Mouse (Mus musculus): ENCODE measurements at regions not wholly inside any gene's neighbourhood (a gene's known extent, or its start where the extent isn't known, plus 50 kb on each side); places are given as distances from the start of the nearest gene placed in this dataset.

DNA sequence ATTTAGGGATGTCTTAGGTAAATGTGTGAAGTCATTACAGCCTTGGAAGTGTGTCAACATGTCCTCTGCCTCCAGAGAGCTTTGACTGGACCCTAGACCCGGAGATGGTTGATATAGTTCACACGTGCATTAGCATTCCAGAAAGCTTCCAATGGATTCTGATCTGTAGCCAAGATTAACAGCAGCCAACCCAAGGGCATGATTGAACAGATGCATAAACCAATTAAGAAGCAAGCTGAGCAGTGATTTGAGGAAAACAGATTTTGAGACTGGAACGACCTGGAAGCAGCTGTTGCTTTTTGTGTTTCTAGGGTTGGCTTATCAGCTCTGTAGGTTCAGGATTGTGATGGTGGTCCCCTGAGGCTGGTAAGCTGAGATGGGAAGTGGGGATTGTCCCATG, 109.1 kb upstream of the Ahi1 start:
- TF ChIP-seq POLR2A (IDR thresholded peaks at IDR 0.05; ENCODE audit: extremely low read depth, insufficient read depth, low read length): no peak
- no peak for TF ChIP-seq CTCF (IDR thresholded peaks at IDR 0.05; ENCODE audit: low read depth, low read length)
